In the genomic region with DNA sequence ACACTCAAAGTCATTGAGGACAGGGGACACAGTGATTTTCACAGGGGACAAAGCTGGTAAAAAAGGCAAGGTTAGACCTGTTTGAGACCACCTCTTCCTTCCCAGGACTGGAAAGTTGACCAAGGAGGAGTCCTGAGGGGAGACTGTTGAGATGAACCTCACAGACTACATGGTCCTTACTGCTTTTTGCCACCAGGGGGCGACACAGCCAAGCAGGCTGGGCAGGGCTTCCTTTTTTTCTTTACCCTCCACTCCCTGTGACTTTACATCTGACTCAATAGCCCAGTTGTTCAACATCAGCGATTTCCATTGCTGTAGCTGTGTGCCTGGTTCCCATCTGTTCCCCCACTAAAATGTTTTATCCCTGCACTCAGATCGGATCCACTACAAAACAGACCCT, we compare ENCODE assay signal across 8 mouse cellular contexts. TPM values are rescaled to one million over a fixed set of nuclear protein-coding genes. Genes with fewer than 3 reads are reported as not detected.
DNase-seq lines count a peak whose midpoint lies in the region; TF ChIP-seq lines count a peak whose summit lies in the region.
"Had no signal": no experiment of that assay in that cellular context is flagged by ENCODE, and none has a peak within 500 bp of the region (broad histone marks: within the 10 kb centered on the region; RNA-seq: fewer than 3 reads in every experiment).

No protein-coding gene starts in this region.

- H3K27ac ChIP-seq in heart, adult 2 months, result no peak overlapping the region
- H3K27ac ChIP-seq: lung, embryonic 15.5 days had no signal

- TF ChIP-seq EP300 in heart, adult 2 months (IDR thresholded peaks at IDR 0.05; ENCODE audit: insufficient read depth, low read depth, low read length), result 0 out of 2 replicates have a peak, but pooled peaks have one; percentile 44

- H3K4me3 ChIP-seq in heart, adult 2 months, result no peak overlapping the region
- H3K4me3 ChIP-seq: lung, embryonic 15.5 days had no signal

- no peaks in the 10 kb centered on the region for H3K36me3 ChIP-seq in heart, adult 2 months (ENCODE audit: control insufficient read depth, insufficient read depth, low read length)
- H3K36me3 ChIP-seq: lung, embryonic 15.5 days had no signal

- no peak for TF ChIP-seq POLR2A in heart, adult 2 months (IDR thresholded peaks at IDR 0.05; ENCODE audit: insufficient read depth, low read depth, low read length)

- intact Hi-C loops in heart, adult 2 months (cut with DNase I), result loop anchor here (1.0 to 2.0 kb wide), 2 partner anchors 71 to 164 kb away; a partner anchor contains a TSS

- no peaks in the 10 kb centered on the region; the same call in 1 of the 2 replicates for H3K27me3 ChIP-seq in heart, adult 2 months (ENCODE audit: control insufficient read depth, insufficient read depth, low read length)
- H3K27me3 ChIP-seq: lung, embryonic 15.5 days had no signal

- H3K79me2 ChIP-seq in heart, adult 2 months (replicated peaks; ENCODE audit: control insufficient read depth, insufficient read depth, low read length), result no peaks in the 10 kb centered on the region

- DNase-seq in CD8-positive naive resting alpha-beta T cell, adult 2 months (ENCODE audit: low read depth in 2 of 2, low spot score in 2 of 2), result peak; percentile 64 to 75
- peak; percentile 90 for DNase-seq in NIH3T3 (ENCODE audit: low read depth)
- peak; percentile 86 to 90 for DNase-seq in cerebellum, postnatal 25 days
- peak; percentile 74 to 82 for DNase-seq in heart, adult 2 months
- peak; percentile 24 for DNase-seq in layer of hippocampus, adult 9-11 months
- peak; percentile 72 to 88 for DNase-seq in lung, postnatal 4 days
- peak; percentile 76 to 88 for DNase-seq in spleen, postnatal 10 days (ENCODE audit: low spot score in 2 of 2)

- no peak; the same call in 1 of the 2 replicates for TF ChIP-seq CTCF in heart, adult 2 months (IDR thresholded peaks at IDR 0.05)

- no peaks in the 10 kb centered on the region for H3K4me1 ChIP-seq in heart, adult 2 months (ENCODE audit: control insufficient read depth, insufficient read depth, low read length)
- H3K4me1 ChIP-seq: lung, embryonic 15.5 days had no signal

- H3K9ac ChIP-seq in heart, adult 2 months (ENCODE audit: low read depth, low read length), result no peak overlapping the region
- H3K9ac ChIP-seq: lung, embryonic 15.5 days had no signal

- WGBS in heart, adult 2 months, result 8% methylated on average over 3 of the region's 3 CpGs

RNA-seq across cellular contexts. Expression of a gene that starts 7.2 kb away (rescaled TPM):
- total RNA-seq in heart, adult 2 months (2021), result under 1 TPM; 0.48 to 0.52 TPM
- 0.38 and 0.78 TPM in 2 replicates for polyA plus RNA-seq in heart, adult 2 months (2012; rRNA removed)

RNA-seq across cellular contexts. Expression of a gene that starts 36.0 kb away (rescaled TPM):
- under 1 TPM in 1 of 2 experiments, not detected in 1; 0.52 TPM for total RNA-seq in heart, adult 2 months (2021)
- polyA plus RNA-seq in heart, adult 2 months (2012; rRNA removed), result 0.27 TPM in 1 of 2 replicates, not detected in the other

RNA-seq across cellular contexts. Expression of a gene that starts 39.0 kb away (rescaled TPM):
- 10 to 100 TPM; 12.0 to 15.8 TPM for total RNA-seq in heart, adult 2 months (2021)
- 14.0 and 14.2 TPM in 2 replicates for polyA plus RNA-seq in heart, adult 2 months (2012; rRNA removed)

Comparison
In these comparisons a context has a peak if more than half of its experiments do, and no peak if none do; other contexts are left out.
1. DNase-seq: peak in every context shown above with its lines; median percentile 90 in NIH3T3; 88 in cerebellum, postnatal 25 days; 82 in spleen, postnatal 10 days; 80 in lung, postnatal 4 days; 78 in heart, adult 2 months; 70 in CD8-positive naive resting alpha-beta T cell, adult 2 months; 24 in layer of hippocampus, adult 9-11 months.